Mouse (Mus musculus) common myeloid progenitor, adult 5-6 weeks (primary cell): ENCODE measurements around the gene Foxj1. TPM values are rescaled to one million over a fixed set of nuclear protein-coding genes. Genes with fewer than 3 reads are reported as not detected.
A peak's percentile ranks its signal among the peaks of the same experiment; 100 is the strongest.

Experiments
- ATAC-seq: replicated peaks from 2 replicates; pipeline ENCODE4 v1.8.0; 2016; ENCODE audit warnings: low read depth, mild to moderate bottlenecking, moderate TSS enrichment, inconsistent platforms; ENCODE audit not compliant: poor library complexity, severe bottlenecking
- total RNA-seq: library from RNA; stranded (forward); fragments of 200-1000, 187-1606 nt; gene quantifications from 2 replicates; pipeline ENCODE4 v1.2.3, GENCODE M21; 2017

Foxj1 gene
- total RNA-seq, 1 experiment from 2014 or later, result not detected

GRCm38 (mm10) chr11:116347012-116347411, 11.8 kb upstream of the Foxj1 start:
- no peak for ATAC-seq

DNA sequence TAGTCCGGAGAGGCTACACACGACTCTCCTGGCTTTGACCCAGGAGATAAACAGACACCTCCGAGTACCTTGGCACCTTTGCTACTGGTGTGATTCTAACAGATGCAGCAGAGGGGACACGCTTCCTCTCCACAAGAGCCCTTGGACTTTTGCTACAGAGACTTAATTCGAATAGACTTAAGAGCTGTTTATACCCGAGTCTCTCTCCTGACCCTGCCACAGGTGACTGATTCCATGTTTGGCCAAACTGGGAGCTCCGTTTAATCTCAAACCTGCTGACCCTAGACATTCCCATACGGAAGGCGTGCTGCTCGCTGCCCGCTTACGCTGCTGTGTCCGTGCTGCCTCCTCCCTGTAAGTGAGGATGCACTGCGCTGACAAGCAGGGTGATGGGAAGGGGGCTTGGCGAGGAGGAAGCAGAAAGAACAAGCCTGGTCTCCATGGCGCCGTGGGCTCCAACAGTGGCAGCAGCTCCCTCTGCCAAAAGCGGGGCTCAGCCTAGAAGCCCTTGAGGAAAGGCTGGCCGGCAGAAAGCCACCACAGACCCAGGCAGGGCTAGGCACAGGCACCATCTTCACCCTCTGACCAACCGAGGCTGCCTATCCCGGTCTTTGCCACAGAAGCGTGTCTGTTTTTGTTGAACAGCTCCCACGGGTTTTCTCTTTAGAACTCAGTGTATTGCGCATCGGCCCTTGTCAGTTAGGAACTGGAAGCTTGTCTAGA, 7.0 kb upstream of the Foxj1 start:
- no peak for ATAC-seq

- ATAC-seq, result no peak
Measured at GRCm38 (mm10) chr11:116337531-116337930, 2.3 kb upstream of the Foxj1 start.

DNA sequence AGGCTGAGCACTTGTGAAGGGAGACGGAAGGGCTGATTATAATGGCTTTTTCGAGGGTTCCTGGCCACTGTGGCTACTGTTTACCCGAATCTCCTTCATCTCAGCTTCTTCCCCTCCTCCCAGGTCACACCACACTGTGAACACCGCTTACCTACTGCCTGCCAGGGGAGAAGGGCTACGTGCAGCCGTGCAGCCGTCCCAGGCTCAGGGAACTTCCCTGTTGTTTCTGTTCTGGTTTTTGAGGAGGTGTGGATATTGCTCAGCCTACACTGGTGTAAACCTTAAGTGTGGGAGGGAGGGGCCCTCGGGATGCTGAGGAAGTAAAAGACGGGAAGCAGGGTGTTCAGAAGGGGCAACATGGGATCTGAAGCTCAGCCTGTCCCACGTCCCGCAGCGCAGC, 1.8 kb upstream of the Foxj1 start:
- ATAC-seq, result no peak

DNA sequence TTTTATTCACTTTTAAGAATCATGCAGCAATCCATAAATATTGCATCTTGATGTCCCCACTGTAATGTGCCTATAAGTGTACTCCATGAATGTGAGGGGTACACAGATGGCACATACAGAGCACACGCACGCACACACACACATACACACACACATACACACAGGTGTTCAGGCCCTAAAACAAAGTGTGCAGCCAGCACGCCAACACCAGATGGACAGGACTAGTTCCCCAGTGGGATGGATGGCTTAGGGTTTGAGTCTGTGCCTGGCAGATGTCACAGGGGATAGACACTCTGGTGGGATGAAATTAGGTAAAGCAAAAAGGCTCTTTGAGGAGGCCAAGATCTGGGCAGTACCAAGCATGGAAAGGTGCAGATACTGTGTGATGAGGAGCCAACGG, 1.2 kb upstream of the Foxj1 start:
- no peak for ATAC-seq

DNA sequence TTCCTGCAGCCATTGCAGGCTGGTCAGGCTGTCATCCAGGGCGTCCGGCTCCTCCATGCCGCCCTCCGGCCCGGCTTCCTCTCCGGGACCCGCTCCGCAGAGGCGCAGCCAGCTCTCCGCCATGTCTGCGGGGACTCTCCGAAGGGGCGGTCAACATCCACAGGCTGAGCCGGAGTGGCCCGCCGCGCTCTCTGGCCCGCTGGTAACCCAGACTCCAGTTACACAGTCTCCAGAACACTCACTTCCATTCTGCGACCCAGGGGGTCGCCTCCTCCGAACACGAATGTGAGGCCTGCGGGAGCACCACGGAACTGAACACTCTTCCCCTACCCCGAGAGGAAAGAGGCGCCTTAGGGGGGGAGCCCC, 799 bp downstream of the Foxj1 start:
- no peak for ATAC-seq

- ATAC-seq, result no peak
Measured at GRCm38 (mm10) chr11:116333526-116334416, 1.4 kb downstream of the Foxj1 start.

- no peak for ATAC-seq
Measured at GRCm38 (mm10) chr11:116332983-116333270, 2.3 kb downstream of the Foxj1 start.

GRCm38 (mm10) chr11:116332232-116332982, 2.8 kb downstream of the Foxj1 start:
- ATAC-seq, result no peak

- ATAC-seq, result no peak
Measured at GRCm38 (mm10) chr11:116330211-116330518, 5.0 kb downstream of the Foxj1 start.

DNA sequence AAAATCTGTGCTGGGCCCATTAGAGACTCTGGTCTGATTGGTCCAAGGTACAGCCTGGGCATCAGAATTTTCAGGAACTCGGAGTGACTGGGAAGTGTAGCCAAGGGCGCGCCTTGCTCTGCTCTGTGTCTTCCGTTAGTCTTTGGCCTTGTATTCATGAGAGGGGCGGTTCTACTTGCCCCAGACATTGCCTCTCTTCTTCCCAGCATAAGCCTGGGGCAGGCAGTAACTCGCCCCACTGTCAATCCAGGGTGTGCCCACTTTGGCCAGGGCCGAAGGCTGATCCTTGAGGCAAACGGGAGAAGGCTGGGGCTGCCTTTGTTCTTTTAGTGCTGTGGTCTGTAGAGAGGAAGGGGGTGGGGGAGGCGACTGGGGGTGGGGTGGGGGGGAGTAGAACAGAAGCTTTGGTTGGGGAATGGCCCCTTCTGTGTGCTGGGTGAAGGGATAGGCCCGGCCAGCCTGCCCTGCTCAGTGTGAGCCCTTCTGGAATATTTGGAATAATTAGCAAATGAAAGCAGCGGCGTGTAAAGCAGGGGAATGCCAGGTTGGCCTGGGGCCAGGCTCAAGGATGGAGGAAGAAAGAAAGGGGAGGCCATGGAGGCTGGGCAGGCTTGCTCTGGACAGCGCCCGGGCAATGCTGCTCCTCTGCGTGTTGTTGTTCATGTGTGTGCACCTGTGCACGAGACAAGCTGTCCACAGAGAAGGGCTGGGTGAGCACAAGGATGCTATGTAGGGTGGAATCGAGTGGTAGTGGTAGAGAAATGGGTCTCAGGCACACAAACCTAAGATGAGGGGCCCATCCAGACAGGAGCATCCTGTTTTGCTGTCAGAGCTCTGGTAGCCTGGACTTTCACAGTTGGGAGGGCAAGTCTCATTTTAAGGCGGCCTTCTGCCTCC, 5.6 kb downstream of the Foxj1 start:
- no peak for ATAC-seq

DNA sequence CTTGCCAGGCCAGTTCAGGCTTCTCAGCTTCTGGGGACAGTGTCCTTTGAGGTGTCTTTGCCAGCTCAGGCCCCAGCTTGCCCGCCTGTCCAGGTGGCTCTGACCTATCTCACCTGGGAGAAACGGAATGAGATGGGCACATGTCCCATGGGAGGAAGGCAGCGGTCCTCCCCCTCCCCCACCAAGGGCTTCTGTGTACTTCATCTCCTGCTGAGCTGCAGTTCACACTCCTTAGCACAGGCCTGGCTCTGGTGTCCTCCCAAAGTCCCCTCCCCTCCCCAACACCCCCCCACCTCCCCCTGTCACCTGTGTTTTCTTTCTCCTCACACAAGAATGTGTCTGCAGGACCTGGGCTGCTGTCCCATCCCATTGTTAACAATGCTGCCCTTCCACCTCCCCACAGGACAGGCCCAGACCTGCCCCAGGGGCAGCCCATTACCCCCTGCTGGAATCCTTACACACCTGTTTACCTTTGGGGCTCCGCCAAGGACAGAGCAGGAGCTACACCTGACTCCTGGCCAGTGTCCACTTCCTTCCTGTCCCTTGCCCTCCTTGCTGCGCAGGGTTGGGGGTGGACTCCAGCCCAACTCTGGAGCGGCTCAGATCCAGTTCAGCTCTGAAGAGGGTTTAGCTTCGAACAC, 8.1 kb downstream of the Foxj1 start:
- ATAC-seq, result no peak

DNA sequence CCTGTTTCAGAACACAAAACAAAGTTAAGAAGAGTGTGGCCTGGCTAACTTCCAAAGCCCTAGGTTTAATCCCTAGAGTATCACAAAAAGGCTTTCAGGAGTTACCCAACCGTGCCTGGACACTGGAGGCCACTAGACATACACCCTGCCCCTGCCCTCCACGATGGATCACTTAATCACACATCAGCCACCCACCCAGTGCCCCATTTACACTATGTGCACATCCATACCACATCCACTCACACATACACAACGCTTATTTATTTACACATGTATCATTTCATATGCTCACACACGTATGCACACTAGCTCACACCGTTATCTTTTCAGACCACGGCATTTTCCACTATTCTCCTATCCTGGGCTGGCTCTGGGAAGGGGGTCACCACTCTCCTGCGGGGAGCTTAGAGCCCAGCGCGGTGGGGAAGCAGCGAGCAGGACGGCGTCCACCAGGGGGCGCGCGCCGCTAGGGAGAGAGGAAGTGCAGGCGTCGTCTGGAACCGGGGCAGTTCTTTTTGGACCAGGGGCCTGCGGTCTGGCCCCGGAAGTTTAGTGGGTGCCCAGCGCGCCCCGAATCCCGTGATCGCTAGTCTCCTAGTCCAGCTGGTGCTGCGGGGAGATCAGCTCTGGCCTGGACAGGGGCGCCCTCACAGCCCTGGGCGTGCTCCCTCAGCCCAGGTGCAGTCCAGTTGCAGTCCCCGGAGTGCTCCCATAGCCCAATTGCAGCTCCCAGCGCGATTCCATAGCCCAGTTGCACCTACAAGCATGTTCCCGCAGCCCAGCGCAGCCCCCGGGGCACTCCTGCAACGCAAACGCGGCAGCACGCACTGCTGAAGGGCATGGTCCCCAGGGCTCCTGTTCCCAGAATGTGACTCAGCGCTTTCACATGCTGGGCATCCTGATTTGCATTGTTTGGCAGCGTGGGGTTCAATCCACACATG, 16.2 kb downstream of the Foxj1 start:
- peak; percentile 93 for ATAC-seq

GRCm38 (mm10) chr11:116312359-116312758, 22.8 kb downstream of the Foxj1 start:
- ATAC-seq, result no peak

- ATAC-seq, result no peak
Measured at GRCm38 (mm10) chr11:116311169-116311568, 24.0 kb downstream of the Foxj1 start.

DNA sequence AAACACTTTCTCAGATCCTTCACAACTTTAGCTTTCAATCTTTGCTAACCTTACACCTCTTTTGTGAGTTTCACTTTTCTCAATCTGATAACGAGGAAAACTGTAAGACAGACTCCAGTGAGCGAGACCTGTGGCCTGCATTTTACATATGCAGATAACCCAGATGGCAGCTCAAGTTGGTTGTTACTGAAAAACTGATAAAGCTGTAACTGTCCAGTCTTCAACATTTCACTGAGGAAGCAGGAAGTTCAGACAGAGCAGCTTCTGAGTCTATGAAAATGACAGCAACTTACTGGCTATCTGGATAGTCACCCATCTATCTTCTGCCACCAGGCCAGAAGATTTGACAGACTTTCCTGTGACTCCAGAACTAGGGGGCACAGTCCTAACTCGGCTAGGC, 25.6 kb downstream of the Foxj1 start:
- ATAC-seq, result peak; percentile 31; the same call in 1 of the 2 replicates

- no peak for ATAC-seq
Measured at GRCm38 (mm10) chr11:116307762-116308531, 27.3 kb downstream of the Foxj1 start.
